Comparison of ENCODE assay signal across 9 mouse cellular contexts in the genomic region with DNA sequence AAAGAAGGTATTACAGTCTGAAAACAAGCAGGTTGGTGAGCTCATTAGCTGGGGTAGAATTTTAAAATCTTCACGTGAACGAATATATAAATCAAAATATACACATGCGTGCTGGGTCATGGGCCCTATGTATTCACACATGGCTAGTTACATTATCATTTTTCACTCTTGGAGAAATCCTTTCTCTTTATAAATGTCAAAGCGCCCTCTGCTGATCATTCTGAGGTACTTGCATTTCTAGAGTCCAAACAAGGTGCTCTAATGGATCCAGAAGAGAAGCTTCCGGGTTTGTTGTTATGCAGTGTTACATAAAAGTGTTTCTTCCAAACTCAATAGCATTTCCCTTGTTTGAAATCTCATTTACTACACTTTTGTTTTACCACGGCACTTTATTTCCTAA. TPM values are rescaled to one million over a fixed set of nuclear protein-coding genes. Genes with fewer than 3 reads are reported as not detected.
DNase-seq lines count a peak whose midpoint lies in the region; ATAC-seq lines count a peak whose summit lies in the region.
"Had no signal": no experiment of that assay in that cellular context is flagged by ENCODE, and none has a peak within 500 bp of the region (broad histone marks: within the 10 kb centered on the region; RNA-seq: fewer than 3 reads in every experiment).

No protein-coding gene starts in this region.

- no peak overlapping the region for H3K27ac ChIP-seq in embryonic facial prominence, embryonic 11.5 days (replicated peaks; ENCODE audit: low read depth, low read length)
- H3K27ac ChIP-seq in embryonic facial prominence, embryonic 10.5 days (replicated peaks), result no peak overlapping the region
- no peak overlapping the region for H3K27ac ChIP-seq in midbrain, embryonic 13.5 days
- H3K27ac ChIP-seq in midbrain, embryonic 10.5 days (replicated peaks), result no peak overlapping the region
- no peak overlapping the region for H3K27ac ChIP-seq in neural tube, embryonic 14.5 days (ENCODE audit: low read depth, low read length)
- H3K27ac ChIP-seq: heart, embryonic 13.5 days had no signal

- intact Hi-C loops in left cerebral cortex, postnatal 14 days (cut with DNase I), result no loop called here

- no peak for ATAC-seq in embryonic facial prominence, embryonic 11.5 days (replicated peaks; ENCODE audit: insufficient number of reproducible peaks, low FRiP score, low TSS enrichment, low read depth)
- ATAC-seq in midbrain, embryonic 13.5 days, result peak; percentile 56
- peak; percentile 44; the same call in 1 of the 2 replicates for ATAC-seq in neural tube, embryonic 14.5 days (ENCODE audit: low read depth)

- peak; percentile 81 for DNase-seq in embryonic facial prominence, embryonic 11.5 days (ENCODE audit: low spot score)
- no peak for DNase-seq in embryonic facial prominence, embryonic 10.5 days (ENCODE audit: low spot score)
- DNase-seq in midbrain, embryonic 10.5 days (ENCODE audit: low spot score), result no peak
- DNase-seq in c-Kit-positive CD71-positive TER-119-positive erythroid progenitor cells, embryonic 14.5 days (ENCODE audit: low spot score), result peak; percentile 67
- peak; percentile 56 to 71 for DNase-seq in left cerebral cortex, postnatal 14 days (ENCODE audit: low spot score in 2 of 2)
- DNase-seq in ovary, adult 18-20 months (ENCODE audit: low spot score), result no peak

- no peaks in the 10 kb centered on the region for H3K27me3 ChIP-seq in embryonic facial prominence, embryonic 11.5 days (ENCODE audit: control insufficient read depth, insufficient read depth, low read length)
- no peaks in the 10 kb centered on the region for H3K27me3 ChIP-seq in embryonic facial prominence, embryonic 10.5 days (replicated peaks; ENCODE audit: low read depth, poor library complexity, severe bottlenecking)
- no peaks in the 10 kb centered on the region for H3K27me3 ChIP-seq in midbrain, embryonic 13.5 days
- H3K27me3 ChIP-seq in midbrain, embryonic 10.5 days (ENCODE audit: low read depth, poor library complexity, severe bottlenecking), result no peaks in the 10 kb centered on the region
- H3K27me3 ChIP-seq in neural tube, embryonic 14.5 days (ENCODE audit: control insufficient read depth, insufficient read depth, low read length), result no peaks in the 10 kb centered on the region
- H3K27me3 ChIP-seq: heart, embryonic 13.5 days had no signal

- WGBS in embryonic facial prominence, embryonic 11.5 days, result 24% methylated on average over 6 of the region's 6 CpGs
- WGBS in embryonic facial prominence, embryonic 10.5 days, result 29% methylated on average over 6 of the region's 6 CpGs
- WGBS in midbrain, embryonic 13.5 days, result 26% methylated on average over 6 of the region's 6 CpGs
- WGBS in midbrain, embryonic 10.5 days, result 29% methylated on average over 6 of the region's 6 CpGs
- 23% methylated on average over 6 of the region's 6 CpGs for WGBS in neural tube, embryonic 14.5 days

- H3K4me1 ChIP-seq in embryonic facial prominence, embryonic 11.5 days (ENCODE audit: control insufficient read depth, insufficient read depth, low read length), result no peaks in the 10 kb centered on the region
- no peaks in the 10 kb centered on the region for H3K4me1 ChIP-seq in embryonic facial prominence, embryonic 10.5 days
- no peaks in the 10 kb centered on the region for H3K4me1 ChIP-seq in midbrain, embryonic 13.5 days (replicated peaks)
- no peaks in the 10 kb centered on the region for H3K4me1 ChIP-seq in midbrain, embryonic 10.5 days
- no peaks in the 10 kb centered on the region for H3K4me1 ChIP-seq in neural tube, embryonic 14.5 days (ENCODE audit: control insufficient read depth, insufficient read depth, low read length)
- H3K4me1 ChIP-seq: heart, embryonic 13.5 days had no signal

- no peak overlapping the region for H3K4me3 ChIP-seq in embryonic facial prominence, embryonic 11.5 days (ENCODE audit: low read depth, low read length)
- no peak overlapping the region for H3K4me3 ChIP-seq in embryonic facial prominence, embryonic 10.5 days
- no peak overlapping the region for H3K4me3 ChIP-seq in midbrain, embryonic 13.5 days (replicated peaks)
- H3K4me3 ChIP-seq in midbrain, embryonic 10.5 days, result no peak overlapping the region
- H3K4me3 ChIP-seq in neural tube, embryonic 14.5 days (ENCODE audit: low read depth, low read length), result no peak overlapping the region
- H3K4me3 ChIP-seq: heart, embryonic 13.5 days had no signal

- H3K9ac ChIP-seq in embryonic facial prominence, embryonic 11.5 days (replicated peaks; ENCODE audit: low read length), result no peak overlapping the region
- H3K9ac ChIP-seq in midbrain, embryonic 13.5 days (replicated peaks), result no peak overlapping the region
- H3K9ac ChIP-seq in neural tube, embryonic 14.5 days (replicated peaks; ENCODE audit: low read depth, low read length), result no peak overlapping the region
- H3K9ac ChIP-seq: heart, embryonic 13.5 days had no signal

- no peaks in the 10 kb centered on the region for H3K9me3 ChIP-seq in embryonic facial prominence, embryonic 11.5 days (replicated peaks; ENCODE audit: control insufficient read depth, low read length)
- no peaks in the 10 kb centered on the region for H3K9me3 ChIP-seq in embryonic facial prominence, embryonic 10.5 days
- no peaks in the 10 kb centered on the region for H3K9me3 ChIP-seq in midbrain, embryonic 13.5 days
- H3K9me3 ChIP-seq in midbrain, embryonic 10.5 days (replicated peaks), result no peaks in the 10 kb centered on the region
- no peaks in the 10 kb centered on the region for H3K9me3 ChIP-seq in neural tube, embryonic 14.5 days (ENCODE audit: control insufficient read depth, low read length)
- H3K9me3 ChIP-seq: heart, embryonic 13.5 days had no signal

- no peaks in the 10 kb centered on the region for H3K36me3 ChIP-seq in embryonic facial prominence, embryonic 11.5 days (replicated peaks; ENCODE audit: control insufficient read depth, insufficient read depth, low read depth, low read length)
- no peaks in the 10 kb centered on the region for H3K36me3 ChIP-seq in embryonic facial prominence, embryonic 10.5 days (replicated peaks)
- no peaks in the 10 kb centered on the region for H3K36me3 ChIP-seq in midbrain, embryonic 13.5 days
- H3K36me3 ChIP-seq in midbrain, embryonic 10.5 days, result no peaks in the 10 kb centered on the region
- no peaks in the 10 kb centered on the region for H3K36me3 ChIP-seq in neural tube, embryonic 14.5 days (ENCODE audit: control insufficient read depth, insufficient read depth, low read length)
- H3K36me3 ChIP-seq: heart, embryonic 13.5 days had no signal

- no peak overlapping the region for H3K4me2 ChIP-seq in embryonic facial prominence, embryonic 11.5 days (ENCODE audit: low read depth, low read length)
- H3K4me2 ChIP-seq in midbrain, embryonic 13.5 days (replicated peaks), result no peak overlapping the region
- no peak overlapping the region for H3K4me2 ChIP-seq in neural tube, embryonic 14.5 days (ENCODE audit: low read depth, low read length)
- H3K4me2 ChIP-seq: heart, embryonic 13.5 days had no signal

RNA-seq across cellular contexts. Expression of a gene that starts 15.6 kb away (rescaled TPM):
- 0.87 and 1.7 TPM in 2 replicates for polyA plus RNA-seq in embryonic facial prominence, embryonic 11.5 days (2014; fragmentation: Nextera tagmentation; extraction: Ambion mirVana)
- 0.45 and 0.62 TPM in 2 replicates for polyA plus RNA-seq in embryonic facial prominence, embryonic 10.5 days (2016; fragmentation: Nextera tagmentation; extraction: Ambion mirVana)
- 0.67 and 1.5 TPM in 2 replicates for polyA plus RNA-seq in midbrain, embryonic 13.5 days (2015; fragmentation: Nextera tagmentation; extraction: Ambion mirVana)
- polyA plus RNA-seq in midbrain, embryonic 10.5 days (2016; fragmentation: Nextera tagmentation; extraction: Ambion mirVana), result 0.43 and 0.93 TPM in 2 replicates
- 1 to 10 TPM; 2.1 to 2.9 TPM for total RNA-seq in left cerebral cortex, postnatal 14 days (2021)
- polyA plus RNA-seq in neural tube, embryonic 14.5 days (2014; fragmentation: Nextera tagmentation; extraction: Ambion mirVana), result 0.47 and 0.80 TPM in 2 replicates

RNA-seq across cellular contexts. Expression of a gene that starts 33.6 kb away (rescaled TPM):
- 1.8 and 2.0 TPM in 2 replicates for polyA plus RNA-seq in embryonic facial prominence, embryonic 11.5 days (2014; fragmentation: Nextera tagmentation; extraction: Ambion mirVana)
- polyA plus RNA-seq in embryonic facial prominence, embryonic 10.5 days (2016; fragmentation: Nextera tagmentation; extraction: Ambion mirVana), result 2.3 TPM in 2 replicates
- polyA plus RNA-seq in midbrain, embryonic 13.5 days (2015; fragmentation: Nextera tagmentation; extraction: Ambion mirVana), result 3.2 and 3.7 TPM in 2 replicates
- 1.5 and 2.0 TPM in 2 replicates for polyA plus RNA-seq in midbrain, embryonic 10.5 days (2016; fragmentation: Nextera tagmentation; extraction: Ambion mirVana)
- 10 to 100 TPM; 12.0 to 15.3 TPM for total RNA-seq in left cerebral cortex, postnatal 14 days (2021)
- polyA plus RNA-seq in neural tube, embryonic 14.5 days (2014; fragmentation: Nextera tagmentation; extraction: Ambion mirVana), result 3.1 and 3.5 TPM in 2 replicates

RNA-seq across cellular contexts. Expression of a gene that starts 56.6 kb away (rescaled TPM):
- 11.7 and 12.0 TPM in 2 replicates for polyA plus RNA-seq in embryonic facial prominence, embryonic 11.5 days (2014; fragmentation: Nextera tagmentation; extraction: Ambion mirVana)
- 3.0 and 7.6 TPM in 2 replicates for polyA plus RNA-seq in embryonic facial prominence, embryonic 10.5 days (2016; fragmentation: Nextera tagmentation; extraction: Ambion mirVana)
- polyA plus RNA-seq in midbrain, embryonic 13.5 days (2015; fragmentation: Nextera tagmentation; extraction: Ambion mirVana), result 0.58 and 0.70 TPM in 2 replicates
- 2.2 and 2.8 TPM in 2 replicates for polyA plus RNA-seq in midbrain, embryonic 10.5 days (2016; fragmentation: Nextera tagmentation; extraction: Ambion mirVana)
- 1 to 10 TPM; 3.3 to 3.6 TPM for total RNA-seq in left cerebral cortex, postnatal 14 days (2021)
- polyA plus RNA-seq in neural tube, embryonic 14.5 days (2014; fragmentation: Nextera tagmentation; extraction: Ambion mirVana), result 0.40 and 2.0 TPM in 2 replicates

Comparison
In these comparisons a context has a peak if more than half of its experiments do, and no peak if none do; other contexts are left out.
1. DNase-seq: peak in embryonic facial prominence, embryonic 11.5 days (single experiment), c-Kit-positive CD71-positive TER-119-positive erythroid progenitor cells, embryonic 14.5 days (single experiment) and left cerebral cortex, postnatal 14 days (2 of 2); none in embryonic facial prominence, embryonic 10.5 days (single experiment), midbrain, embryonic 10.5 days (single experiment) and ovary, adult 18-20 months (single experiment).